Mouse (Mus musculus) heart, embryonic 11.5 days (tissue): ENCODE measurements at regions not wholly inside any gene's neighbourhood (a gene's known extent, or its start where the extent isn't known, plus 50 kb on each side); places are given as distances from the start of the nearest gene placed in this dataset.

Experiments used
- ATAC-seq: fragments of 200-750 bp; cut with Nextera tagmentation; replicated peaks from 2 replicates; pipeline ENCODE4 v1.8.0; 2017; ENCODE audit warnings: moderate library complexity; ENCODE audit not compliant: insufficient number of reproducible peaks, low FRiP score, low TSS enrichment
- H3K27ac ChIP-seq: fragments of 300-500 bp; sonication (generic); 2 replicates; pipeline ENCODE4 v1.5.1; 2014; ENCODE audit warnings: mild to moderate bottlenecking, low read depth, low read length
- H3K27me3 ChIP-seq: fragments of 300-500 bp; sonication (generic); 2 replicates; pipeline ENCODE4 v1.6.1; 2014; ENCODE audit warnings: mild to moderate bottlenecking, low read length, mixed read lengths; ENCODE audit not compliant: control insufficient read depth, insufficient read depth
- H3K36me3 ChIP-seq: fragments of 300-500 bp; sonication (generic); 2 replicates; pipeline ENCODE4 v1.6.1; 2014; ENCODE audit warnings: mild to moderate bottlenecking, low read length, moderate library complexity, mixed read lengths; ENCODE audit not compliant: control insufficient read depth, insufficient read depth
- H3K4me1 ChIP-seq: fragments of 300-500 bp; sonication (generic); 2 replicates; pipeline ENCODE4 v1.6.1; 2014; ENCODE audit warnings: low read length; ENCODE audit not compliant: control insufficient read depth, insufficient read depth
- H3K4me2 ChIP-seq: fragments of 300-500 bp; sonication (generic); 2 replicates; pipeline ENCODE4 v1.6.1; 2014; ENCODE audit warnings: mild to moderate bottlenecking, moderate library complexity
- H3K4me3 ChIP-seq: fragments of 300-500 bp; sonication (generic); 2 replicates; pipeline ENCODE4 v1.5.1; 2014; ENCODE audit warnings: low read depth, low read length
- H3K9ac ChIP-seq: fragments of 300-500 bp; sonication (generic); 2 replicates; pipeline ENCODE4 v1.6.1; 2014; ENCODE audit warnings: mild to moderate bottlenecking, low read depth, low read length, moderate library complexity
- H3K9me3 ChIP-seq: fragments of 300-500 bp; sonication (generic); replicated peaks from 2 replicates; pipeline ENCODE4 v1.6.1; 2016; ENCODE audit warnings: low read length; ENCODE audit not compliant: control insufficient read depth
- WGBS: fragments of 180-500 bp; shearing (Covaris S2); extraction: QIAGEN DNeasy Blood & Tissue Kit; methylation state at CpG from one replicate; pipeline ENCODE4 v1.1.7; 2014; ENCODE audit not compliant: insufficient replicate concordance; 5-methylcytosine and 5-hydroxymethylcytosine counted together

DNA sequence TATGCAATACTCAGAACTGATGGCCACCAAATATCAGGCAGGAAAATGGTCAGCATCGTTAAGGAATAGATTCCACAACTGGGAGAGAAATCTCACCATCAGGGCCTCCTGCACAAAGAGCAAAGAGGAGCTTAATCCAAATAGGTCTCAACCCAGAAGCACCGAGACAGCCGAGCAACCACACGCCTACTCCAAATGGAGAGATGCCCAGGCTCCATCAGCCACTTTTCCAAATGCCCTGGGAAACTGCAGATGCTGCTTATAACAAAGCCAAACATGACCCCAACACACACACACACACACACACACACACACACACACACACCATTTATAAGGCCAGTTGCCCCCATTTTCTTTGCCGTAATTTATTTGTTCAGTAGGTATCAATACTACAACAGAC, 136.2 kb upstream of the Castor2 start:
- H3K4me2 ChIP-seq, result no peak overlapping the region
- H3K4me3 ChIP-seq, result no peak overlapping the region
- no peaks in the 10 kb centered on the region for H3K4me1 ChIP-seq
- no peak overlapping the region for H3K27ac ChIP-seq
- no peak overlapping the region for H3K9ac ChIP-seq
- H3K27me3 ChIP-seq, result no peaks in the 10 kb centered on the region
- WGBS, result 79% methylated on average over 5 of the region's 5 CpGs
- ATAC-seq, result no peak
- peaks cover 3% of the 10 kb centered on the region; the same call in 1 of the 2 replicates for H3K9me3 ChIP-seq
- no peaks in the 10 kb centered on the region for H3K36me3 ChIP-seq

DNA sequence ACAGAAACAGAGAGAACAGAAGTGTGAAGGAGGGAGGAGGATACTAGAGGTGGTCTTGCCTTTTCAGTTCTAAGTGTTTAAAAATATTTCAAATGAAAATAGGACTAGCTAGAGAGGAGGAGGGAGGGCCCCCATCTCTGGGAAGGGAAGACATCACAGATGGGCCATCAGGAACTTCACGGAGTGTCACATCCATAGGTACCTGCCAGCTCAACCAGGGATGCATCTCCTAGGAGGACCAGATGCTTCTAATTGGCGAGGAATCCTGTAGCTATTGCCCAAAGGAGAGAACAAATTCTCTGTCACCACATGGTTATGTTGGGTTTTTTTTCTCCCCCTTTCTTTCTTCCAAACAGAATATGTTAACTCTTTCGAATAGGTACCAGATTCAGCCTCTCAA, 158.7 kb upstream of the Castor2 start:
- no peaks in the 10 kb centered on the region for H3K4me1 ChIP-seq
- no peak overlapping the region for H3K27ac ChIP-seq
- WGBS, result 65% methylated on average over 3 of the region's 3 CpGs
- no peaks in the 10 kb centered on the region for H3K9me3 ChIP-seq
- no peaks in the 10 kb centered on the region for H3K36me3 ChIP-seq
- no peak for ATAC-seq
- H3K9ac ChIP-seq, result no peak overlapping the region
- H3K27me3 ChIP-seq, result no peaks in the 10 kb centered on the region
- H3K4me2 ChIP-seq, result no peak overlapping the region
- H3K4me3 ChIP-seq, result no peak overlapping the region

DNA sequence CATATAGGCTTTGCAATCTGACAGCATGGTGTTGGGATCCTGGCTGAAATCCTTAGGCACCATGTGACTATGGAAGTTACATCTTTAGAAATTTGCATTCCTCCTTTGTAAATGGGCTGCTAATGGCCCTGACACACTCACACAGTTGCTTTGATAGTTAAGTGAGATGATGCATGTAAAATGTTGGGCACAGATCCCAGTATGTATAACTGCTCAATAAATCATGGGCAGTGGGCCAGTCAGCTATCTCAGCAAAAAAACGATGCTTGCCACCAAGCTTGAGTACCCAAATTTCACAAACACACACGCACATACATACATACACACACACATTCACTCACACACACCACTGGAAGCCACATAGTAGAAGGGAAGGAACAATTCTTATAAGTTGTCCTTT, 159.5 kb upstream of the Castor2 start:
- no peak overlapping the region for H3K9ac ChIP-seq
- no peak overlapping the region for H3K4me3 ChIP-seq
- no peaks in the 10 kb centered on the region for H3K27me3 ChIP-seq
- 90% methylated on average over 2 of the region's 2 CpGs for WGBS
- no peak overlapping the region for H3K27ac ChIP-seq
- ATAC-seq, result no peak
- H3K4me2 ChIP-seq, result no peak overlapping the region
- no peaks in the 10 kb centered on the region for H3K4me1 ChIP-seq
- H3K9me3 ChIP-seq, result no peaks in the 10 kb centered on the region
- no peaks in the 10 kb centered on the region for H3K36me3 ChIP-seq

DNA sequence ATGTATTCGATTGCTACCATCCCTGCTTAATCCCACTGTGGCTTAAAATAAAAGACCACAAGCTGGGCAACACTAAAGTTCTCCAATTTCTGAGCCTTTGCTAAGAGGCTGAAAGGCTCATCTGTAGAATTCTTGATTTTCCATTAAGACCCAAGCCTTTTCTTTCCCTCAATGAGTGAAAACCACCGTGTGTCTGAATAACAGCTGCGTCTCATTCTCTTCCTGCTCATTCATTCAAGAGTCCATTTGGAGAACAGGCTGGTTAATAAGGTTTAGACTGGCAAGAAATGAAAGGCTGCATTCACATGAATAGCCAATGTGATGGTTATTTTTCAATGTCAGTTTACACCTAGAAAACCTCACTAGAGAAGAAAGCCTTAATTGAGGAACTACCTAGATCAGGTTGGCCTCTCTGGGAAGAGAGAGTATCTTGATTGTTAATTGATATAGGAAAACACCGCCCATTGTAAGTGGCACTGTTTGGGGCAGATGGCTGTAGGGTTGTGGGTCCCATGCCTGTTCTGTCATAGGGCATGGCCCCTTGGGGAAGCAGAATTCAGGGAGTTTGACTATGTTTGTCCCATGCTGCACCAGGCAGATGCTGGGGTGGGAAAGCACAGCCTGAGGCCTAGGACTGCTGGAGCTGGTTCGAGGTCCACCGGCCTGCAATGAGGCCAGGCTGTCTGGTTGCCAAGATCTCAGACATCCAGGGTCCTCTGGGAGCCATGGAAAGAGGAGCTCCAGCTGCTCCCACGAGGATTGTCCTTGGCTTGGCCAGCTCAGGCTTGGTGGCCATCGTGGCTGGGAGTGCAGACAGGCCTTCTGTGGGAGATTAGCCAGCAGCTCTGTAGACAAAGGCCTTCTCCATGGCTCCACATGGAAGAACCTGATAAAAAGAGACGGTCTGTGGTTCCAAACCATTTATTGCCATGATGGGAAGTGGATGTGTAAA, 161.3 kb upstream of the Castor2 start:
- Histone ChIP-seq H3K27ac (no peak overlapping the region), H3K9ac (no peak overlapping the region), H3K27me3 (no peaks in the 10 kb centered on the region), H3K4me3 (no peak overlapping the region), H3K4me1 (no peaks in the 10 kb centered on the region), H3K4me2 (no peak overlapping the region), H3K9me3 (no peaks in the 10 kb centered on the region), H3K36me3 (no peaks in the 10 kb centered on the region)
- ATAC-seq, result no peak
- WGBS, result 75% methylated on average over 9 of the region's 9 CpGs

DNA sequence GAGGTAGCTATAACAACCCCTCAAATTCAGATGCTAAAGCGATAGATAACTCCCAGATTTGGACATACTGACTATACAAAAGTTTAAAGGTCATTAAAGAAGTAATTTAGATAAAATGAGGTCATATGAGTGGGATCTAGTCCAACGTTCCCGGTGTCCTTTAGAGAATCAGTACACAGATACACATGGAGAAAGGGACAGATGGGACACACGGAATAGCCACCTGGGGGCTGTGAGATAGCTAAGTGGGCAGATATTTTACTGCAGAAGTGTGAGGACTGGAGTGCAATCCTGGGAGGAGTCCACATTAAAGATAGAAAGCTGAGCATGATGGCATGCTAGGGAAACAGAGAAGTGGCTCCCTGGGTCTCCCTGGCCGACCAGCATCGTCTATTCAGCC, 164.1 kb upstream of the Castor2 start:
- H3K4me3 ChIP-seq, result no peak overlapping the region
- no peaks in the 10 kb centered on the region for H3K4me1 ChIP-seq
- H3K27me3 ChIP-seq, result no peaks in the 10 kb centered on the region
- H3K4me2 ChIP-seq, result no peak overlapping the region
- 87% methylated on average over 6 of the region's 6 CpGs for WGBS
- no peaks in the 10 kb centered on the region for H3K9me3 ChIP-seq
- ATAC-seq, result no peak
- H3K27ac ChIP-seq, result no peak overlapping the region
- no peak overlapping the region for H3K9ac ChIP-seq
- no peaks in the 10 kb centered on the region for H3K36me3 ChIP-seq

DNA sequence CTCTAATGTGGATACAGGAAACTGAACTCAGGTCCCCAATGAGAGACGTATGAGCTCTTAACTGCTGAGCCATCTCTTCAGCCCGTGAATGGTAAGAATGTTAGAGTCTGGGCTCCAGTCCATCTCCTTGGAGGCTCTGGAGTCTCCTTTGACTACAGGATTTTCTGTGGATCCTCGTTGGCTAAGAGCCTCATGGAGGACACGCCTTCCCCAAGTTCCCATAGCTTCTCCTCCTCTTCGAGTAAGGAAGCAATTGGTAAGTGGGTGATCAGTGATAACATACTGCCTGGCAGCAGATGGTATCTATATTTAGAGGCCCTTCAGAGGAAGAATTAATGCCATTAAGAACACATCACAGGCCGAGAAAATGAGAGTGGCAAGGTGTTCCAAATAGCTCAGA, 164.5 kb upstream of the Castor2 start:
- Histone ChIP-seq H3K4me1 (no peaks in the 10 kb centered on the region), H3K27me3 (no peaks in the 10 kb centered on the region), H3K9ac (no peak overlapping the region), H3K9me3 (no peaks in the 10 kb centered on the region), H3K36me3 (no peaks in the 10 kb centered on the region), H3K4me3 (no peak overlapping the region), H3K4me2 (no peak overlapping the region), H3K27ac (no peak overlapping the region)
- 63% methylated on average over 6 of the region's 6 CpGs for WGBS
- ATAC-seq, result no peak

DNA sequence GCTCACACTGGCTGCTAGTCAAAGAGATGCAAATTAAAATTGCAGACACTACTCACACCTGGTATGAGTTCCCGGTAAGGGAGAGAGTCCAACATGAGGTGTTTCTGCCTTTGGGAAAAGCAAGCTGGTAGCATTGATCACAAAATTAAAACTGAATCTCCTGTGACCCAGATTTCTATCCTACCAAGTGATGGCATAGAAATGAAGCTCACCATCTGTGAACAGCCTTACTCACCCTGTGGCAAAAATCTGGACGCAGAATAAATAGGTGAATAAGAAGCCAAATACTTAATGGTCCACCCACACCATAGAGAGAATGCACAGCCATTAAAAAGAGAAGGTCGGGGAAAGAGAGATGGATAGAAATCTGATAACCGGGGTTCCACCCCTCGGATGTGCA, 169.4 kb upstream of the Castor2 start:
- no peak overlapping the region for H3K4me2 ChIP-seq
- H3K27ac ChIP-seq, result no peak overlapping the region
- H3K9me3 ChIP-seq, result no peaks in the 10 kb centered on the region; the same call in 1 of the 2 replicates
- WGBS, result 78% methylated on average over 5 of the region's 5 CpGs
- no peak overlapping the region for H3K9ac ChIP-seq
- no peak overlapping the region for H3K4me3 ChIP-seq
- H3K36me3 ChIP-seq, result no peaks in the 10 kb centered on the region
- no peaks in the 10 kb centered on the region for H3K27me3 ChIP-seq
- H3K4me1 ChIP-seq, result no peaks in the 10 kb centered on the region
- no peak for ATAC-seq

DNA sequence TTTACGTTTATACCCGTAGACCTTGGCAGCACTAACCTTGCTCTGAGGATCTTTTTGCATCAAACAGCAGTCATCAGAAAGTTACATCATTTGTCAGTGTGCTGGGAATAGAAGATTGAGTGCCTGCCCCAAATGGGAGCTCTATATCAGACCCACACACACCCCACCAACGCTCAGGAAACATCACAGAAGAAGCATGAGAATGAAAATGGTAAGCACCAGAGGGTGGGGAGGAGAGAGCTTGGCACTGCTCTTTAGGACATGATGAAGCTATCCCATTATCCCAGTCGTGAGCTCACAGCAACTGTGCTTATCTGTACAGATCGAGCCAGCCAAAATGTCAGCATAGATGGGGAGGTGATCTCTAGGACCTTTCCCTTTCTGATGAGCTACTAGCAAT, 172.5 kb upstream of the Castor2 start:
- H3K4me2 ChIP-seq, result no peak overlapping the region

More for the DNA sequence above, 172.5 kb upstream of the Castor2 start:
- Histone ChIP-seq H3K4me1 (no peaks in the 10 kb centered on the region), H3K4me3 (no peak overlapping the region), H3K9ac (no peak overlapping the region), H3K27ac (no peak overlapping the region), H3K27me3 (no peaks in the 10 kb centered on the region), H3K36me3 (no peaks in the 10 kb centered on the region), H3K9me3 (no peaks in the 10 kb centered on the region; the same call in 1 of the 2 replicates)
- no peak for ATAC-seq
- WGBS, result 69% methylated on average over 5 of the region's 5 CpGs
